Mouse (Mus musculus) heart, adult 11 months (tissue): ENCODE measurements around the gene Klhdc7a.
"Not testable (repeated sequence)": the region's sequence is repeated elsewhere in the genome, so short reads cannot be mapped to it uniquely, and the experiment has no call there.

Source experiments
- DNase-seq: peaks from one replicate; pipeline ENCODE4 v3.0.0; 2022

Klhdc7a gene

DNA sequence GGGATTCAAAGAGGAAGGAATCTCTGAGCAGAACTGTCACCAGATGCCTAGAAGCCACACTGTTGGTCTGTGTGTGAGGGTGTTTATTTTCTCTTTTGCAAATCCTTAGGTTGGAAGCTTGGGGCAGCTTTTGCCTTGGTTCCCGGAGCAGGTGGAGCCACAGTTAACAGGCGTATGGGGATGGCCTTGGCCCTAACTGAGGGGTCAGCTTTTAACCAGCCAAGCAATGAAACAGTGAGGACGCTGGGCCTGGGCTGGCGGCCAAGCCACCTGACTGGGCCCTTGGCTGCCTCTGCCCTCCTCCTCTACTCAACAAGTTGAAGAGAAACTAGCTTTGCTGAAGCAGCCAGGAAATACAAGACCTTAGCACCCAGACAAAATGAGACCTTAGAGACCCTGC is at the start of gene Klhdc7a:
Gene Klhdc7a, minus strand, starts transcription at position 105 of the 400 bp plus-strand sequence.
- DNase-seq = peak; percentile 98

DNA sequence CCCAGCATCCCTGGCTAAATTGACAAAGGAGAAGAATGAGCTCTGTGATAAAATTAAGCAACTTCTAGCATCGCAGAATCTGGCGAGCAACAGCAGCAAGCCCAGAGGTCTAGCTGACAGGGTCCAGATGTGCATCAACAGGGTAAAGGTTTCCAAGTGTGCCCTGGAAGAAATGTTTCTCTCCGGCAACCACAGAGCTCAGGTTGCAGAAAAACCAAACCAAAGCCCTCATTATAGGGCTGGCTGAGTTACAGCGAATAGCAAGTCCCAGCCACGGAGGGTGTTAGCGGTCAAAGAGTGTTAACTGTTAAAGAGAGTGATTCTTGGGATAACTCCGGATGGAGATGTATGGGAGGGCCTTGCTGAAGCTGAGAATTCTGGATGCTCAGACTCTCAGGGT is 48.1 kb upstream of the Klhdc7a start:
- DNase-seq = no peak

DNA sequence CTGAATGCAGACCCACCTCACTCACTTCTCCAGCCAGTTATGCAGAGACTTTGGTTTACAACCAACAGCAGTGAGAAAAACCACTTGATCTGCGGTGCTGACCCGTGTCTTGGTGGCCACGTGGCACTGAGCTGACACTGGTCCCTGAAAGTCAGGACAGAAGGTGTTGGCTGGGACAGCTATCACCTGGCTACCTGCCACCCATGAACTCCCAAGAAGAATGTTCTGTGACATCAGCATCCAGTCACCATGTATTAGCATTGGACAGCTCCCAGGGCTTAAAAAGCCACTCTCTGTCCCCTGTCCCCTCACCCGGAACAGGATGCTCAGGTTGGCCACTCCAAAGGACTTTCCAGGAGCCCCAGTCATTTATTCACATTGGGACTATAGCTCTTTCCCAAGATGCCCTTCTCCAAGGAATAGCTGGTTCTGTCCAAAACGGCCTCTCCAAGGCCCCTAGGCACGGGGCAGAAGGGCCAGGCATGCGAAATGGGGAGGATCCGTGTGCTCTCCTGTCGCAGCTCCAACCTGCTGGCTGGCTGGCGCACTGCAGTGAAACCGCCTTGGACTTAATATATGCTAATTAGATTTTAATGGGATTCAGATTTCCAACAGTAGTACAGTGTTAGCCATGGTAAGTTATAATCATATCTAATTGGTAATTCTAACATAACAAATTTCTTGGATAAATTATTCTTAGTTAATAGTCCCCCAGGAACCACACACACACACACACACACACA is 43.1 kb upstream of the Klhdc7a start:
- DNase-seq = no peak

DNA sequence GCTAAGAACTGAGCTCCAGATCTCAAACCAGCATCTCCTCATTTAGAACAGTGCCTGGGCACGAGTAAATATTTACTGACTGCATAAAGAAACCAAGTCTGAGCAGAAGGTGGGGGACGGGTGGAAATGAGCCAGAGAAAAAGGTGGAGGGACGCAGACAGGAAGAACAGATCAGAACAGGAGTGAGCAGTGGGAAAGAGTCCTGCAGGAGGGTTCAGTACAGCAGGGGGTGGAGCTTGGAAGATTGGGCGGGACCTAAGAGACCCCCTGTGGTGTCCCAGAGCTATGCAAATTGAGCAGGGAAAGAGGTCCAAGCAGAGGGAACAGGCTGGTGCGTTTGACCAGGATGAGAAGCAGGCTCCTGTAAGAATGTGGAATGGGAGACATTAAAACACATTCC is 37.1 kb upstream of the Klhdc7a start:
- DNase-seq = no peak

DNA sequence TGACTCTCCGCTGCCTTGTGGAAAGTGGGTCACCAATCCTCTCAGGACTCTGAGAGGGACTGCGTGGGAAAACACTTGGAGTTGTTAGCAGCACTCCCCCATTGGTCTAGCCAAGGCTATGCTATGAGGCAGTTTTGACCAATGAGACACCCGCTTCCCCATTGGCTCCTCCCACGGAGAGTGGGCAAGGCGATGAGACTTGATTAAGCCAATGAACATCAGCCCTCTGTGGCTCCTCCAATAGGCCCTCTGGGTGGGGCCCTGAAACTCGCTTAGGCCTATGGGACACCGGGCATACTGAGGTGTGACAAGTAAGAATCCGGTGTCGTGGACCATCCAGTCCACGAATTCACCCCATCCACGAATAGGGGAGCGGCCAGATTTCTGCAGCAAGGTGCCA is 36.3 kb upstream of the Klhdc7a start:
- no peak for DNase-seq

DNA sequence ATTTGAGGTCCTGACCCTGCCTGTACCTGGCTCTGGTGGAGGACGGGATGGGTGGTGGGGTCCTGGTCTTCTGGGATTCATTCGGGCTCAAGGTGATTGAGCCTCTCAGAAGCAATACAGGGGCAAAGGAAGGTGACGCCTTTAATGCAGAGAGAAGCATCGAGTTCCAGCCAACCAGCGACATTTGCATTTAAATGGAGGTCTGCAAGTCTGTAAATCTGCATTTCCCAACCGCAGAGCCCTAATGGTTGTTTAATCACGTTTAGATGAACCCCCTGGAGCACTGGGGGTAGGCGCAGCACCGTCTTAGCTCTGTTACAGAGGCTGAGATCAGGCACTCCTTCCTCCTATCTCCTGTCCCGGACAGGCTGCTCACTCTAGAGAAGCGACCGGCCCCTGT is 34.2 kb upstream of the Klhdc7a start:
- no peak for DNase-seq

DNA sequence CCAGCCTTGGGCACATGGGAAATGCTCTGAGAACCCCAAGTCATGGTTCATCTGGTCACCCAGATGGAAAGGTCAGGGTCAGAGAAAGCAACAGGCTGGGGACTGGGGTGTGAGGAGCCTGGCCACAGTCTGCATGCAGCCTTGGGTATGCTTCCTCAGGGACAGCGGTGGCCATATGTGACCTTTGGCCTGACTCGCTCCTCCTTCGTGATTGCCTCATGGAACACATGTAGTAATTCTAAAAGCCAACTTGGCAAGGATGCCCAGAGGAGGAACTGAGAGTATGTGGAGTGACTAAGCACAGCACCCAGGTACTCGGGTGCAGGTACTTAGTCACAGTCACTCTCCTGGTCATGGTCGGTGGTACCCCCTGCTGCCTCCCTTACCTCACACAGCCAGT is 33.1 kb upstream of the Klhdc7a start:
- DNase-seq = no peak

DNA sequence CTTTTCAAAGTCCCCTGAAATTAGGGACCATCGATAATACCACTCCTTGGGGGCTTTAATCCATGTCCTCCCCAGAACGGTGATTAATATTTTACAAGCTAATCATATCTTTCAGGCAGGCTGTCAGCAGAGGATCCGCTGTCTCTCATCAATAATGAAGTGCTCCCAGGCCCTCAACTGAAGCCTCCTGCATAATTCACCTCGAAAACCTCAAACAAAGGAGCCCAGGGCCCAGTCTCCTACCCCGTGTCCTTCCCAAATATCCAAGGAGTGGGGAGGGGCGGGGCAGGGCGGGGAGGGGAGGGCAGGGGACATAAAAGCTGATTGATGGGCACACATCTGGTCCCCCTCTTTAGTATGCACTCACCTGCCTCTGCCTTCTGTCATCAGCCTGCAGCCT is 31.2 kb upstream of the Klhdc7a start:
- no peak for DNase-seq

DNA sequence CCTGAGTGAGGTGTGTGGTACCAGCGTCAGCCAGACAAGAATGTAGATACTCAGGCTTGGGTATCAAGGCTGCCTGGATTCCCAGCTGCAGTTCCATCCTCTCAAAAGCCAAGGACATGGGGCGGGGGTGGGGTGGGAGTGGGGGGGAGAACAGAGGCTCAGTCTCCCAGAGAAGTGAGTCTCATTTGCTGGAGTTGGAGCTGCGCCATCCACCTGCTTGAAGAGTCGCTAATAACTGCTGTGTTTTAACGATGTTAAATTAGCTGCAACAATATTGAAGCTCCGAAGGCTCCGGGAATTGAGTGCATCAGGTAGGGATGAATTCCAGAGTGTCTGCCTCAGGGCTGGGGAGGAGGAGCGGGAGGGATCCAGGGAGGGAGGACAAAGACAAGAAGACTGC is 27.8 kb upstream of the Klhdc7a start:
- DNase-seq = no peak

DNA sequence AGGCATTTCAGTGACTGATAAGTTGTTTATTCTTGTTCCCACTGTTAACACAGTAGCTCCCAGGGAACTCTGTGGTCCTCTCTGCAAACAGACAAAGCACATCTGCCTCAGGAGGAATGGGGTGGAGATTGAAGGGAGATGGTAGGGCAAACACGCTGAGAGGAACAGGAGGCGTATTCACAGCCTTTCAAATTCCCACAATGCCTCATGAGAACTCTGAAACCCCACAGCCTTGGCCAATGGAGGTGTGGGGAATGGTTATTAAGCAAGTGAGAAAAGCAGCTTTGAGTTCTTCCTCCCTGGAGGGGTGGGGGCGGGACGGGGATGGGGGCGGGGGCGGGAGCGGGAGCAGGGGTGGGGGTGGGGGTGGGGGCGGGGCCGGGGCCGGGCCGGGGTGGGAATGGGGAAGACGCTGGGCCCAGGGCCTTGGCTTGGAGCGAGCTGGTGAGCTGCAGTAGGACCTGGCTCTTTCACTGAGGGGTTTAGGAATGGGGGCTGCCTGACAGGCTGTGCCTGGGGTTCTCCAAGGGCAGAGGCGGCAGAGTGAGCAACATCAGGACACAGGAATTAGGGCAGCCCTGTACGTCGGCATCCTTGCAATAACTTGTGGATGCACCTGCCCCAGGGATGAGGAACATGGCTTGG is 25.4 kb upstream of the Klhdc7a start:
- DNase-seq = no peak

DNA sequence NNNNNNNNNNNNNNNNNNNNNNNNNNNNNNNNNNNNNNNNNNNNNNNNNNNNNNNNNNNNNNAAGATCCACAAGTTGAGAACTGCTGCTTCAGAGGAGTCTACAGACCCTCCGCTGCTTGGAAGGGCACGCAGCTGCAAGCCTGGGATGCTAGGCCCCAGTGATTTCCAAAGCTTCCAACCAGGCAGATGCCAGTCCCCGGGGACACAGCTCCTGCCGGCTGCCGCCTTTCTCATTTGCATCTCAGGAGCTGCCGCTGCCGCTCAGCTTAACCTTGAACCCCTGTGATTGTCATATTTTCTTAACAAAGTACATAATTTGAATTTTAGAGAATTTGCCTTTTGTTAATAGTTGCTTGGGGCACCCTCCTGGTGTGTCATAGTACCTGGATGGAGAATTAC is 19.1 kb upstream of the Klhdc7a start:
- no peak for DNase-seq

DNA sequence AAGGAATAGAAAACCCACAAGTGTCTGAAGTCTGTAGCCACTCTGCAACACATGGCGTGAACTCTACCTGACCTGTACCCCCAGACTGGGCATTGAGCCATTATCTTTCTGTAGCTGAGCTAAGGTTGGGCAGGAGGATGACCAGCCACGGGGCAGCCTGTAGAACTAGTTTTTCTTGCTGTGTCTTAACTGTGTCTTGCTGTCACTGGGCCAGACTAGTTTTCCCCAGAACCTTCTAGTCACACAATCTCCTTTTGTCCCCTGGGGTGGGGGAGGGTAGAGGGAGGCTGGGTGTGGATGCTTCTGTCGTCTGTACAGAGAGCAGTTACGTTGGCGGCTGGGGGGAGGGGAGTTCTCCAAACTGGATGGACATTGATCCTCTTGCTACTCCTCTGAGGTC is 10.9 kb upstream of the Klhdc7a start:
- no peak for DNase-seq

DNA sequence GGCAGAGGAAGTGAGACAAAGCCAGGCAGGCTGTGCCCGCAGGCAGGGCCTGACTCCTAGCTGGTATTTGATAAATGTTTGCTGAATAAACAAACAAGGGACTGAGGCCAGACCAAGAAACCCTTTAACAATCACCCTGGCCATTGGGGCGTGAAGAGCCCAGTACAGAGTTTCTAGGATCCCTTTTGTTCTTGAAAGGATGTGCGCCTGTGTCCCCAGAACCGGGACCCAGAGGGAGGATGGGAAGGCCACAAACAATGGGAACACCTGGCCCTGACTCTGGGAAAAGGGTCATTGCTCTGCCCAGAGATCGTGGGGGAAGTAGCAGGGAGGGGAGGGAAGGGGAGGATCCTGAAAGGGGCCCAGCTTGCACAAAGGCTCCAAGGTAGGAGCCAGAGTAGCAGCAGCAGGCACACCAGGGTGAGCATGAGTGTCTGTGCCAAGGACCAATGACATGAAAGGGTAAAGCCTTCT is 9.5 kb upstream of the Klhdc7a start:
- DNase-seq = peak; percentile 70

DNA sequence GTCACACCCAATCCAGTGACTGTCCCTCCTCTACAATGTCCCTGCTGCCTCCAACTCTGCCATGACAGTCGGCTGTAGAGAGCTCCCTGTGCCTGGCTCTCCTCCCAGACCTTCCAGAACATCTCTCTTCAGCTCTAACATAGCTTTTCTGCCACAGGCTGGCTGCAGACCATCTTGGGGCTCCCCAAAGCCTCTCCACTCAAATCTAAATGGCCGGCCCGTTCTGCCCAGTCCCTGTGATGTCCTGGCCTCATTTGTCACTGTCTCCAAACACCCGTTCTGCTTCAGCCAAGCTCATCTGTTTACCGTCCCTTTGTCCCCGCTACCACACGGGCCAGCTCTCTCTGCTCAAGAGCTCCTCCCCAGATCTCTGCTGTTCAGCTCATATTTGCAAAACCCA is 6.7 kb upstream of the Klhdc7a start:
- peak; percentile 82 for DNase-seq

DNA sequence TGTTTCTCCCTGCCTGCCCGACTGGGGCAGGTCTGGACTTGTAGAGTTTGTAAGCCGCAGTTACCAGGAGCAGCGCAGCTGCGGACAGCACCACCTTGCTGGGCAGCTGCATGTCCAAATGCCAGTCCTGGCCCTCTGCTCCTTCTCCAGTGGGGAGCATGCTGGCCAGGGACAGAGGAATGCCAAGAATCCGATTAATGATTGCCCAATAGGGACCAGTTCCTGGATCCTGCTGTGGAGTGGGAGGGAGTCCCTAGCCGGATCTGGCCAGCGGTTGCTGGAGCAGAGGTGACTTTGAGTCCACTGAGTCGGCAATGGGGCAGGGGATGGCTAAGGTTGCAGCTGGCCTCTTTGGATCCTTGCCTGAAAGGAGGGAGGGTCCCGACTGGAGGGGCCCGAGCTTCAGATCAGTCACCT is 343 bp downstream of the Klhdc7a start:
- peak; percentile 97 for DNase-seq

DNA sequence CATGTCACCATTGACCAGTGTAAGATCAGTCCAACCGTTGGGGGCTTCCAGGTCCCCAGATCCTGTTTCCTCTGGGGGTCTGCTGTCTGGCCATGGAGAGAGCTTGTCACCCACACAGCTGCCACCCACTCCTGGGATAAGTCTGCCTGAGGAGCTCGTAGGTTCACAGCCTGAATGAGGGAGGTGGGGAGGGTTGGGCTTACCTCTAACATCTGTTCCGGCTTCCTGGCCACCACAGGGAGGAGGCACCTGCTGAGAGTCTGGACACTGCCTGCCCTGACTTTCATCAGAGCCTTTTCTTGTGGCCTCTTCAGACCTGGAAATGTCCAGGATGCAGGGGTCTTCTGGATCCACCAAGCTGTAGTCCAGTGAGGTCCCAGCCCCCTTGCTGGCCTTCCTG is 845 bp downstream of the Klhdc7a start:
- DNase-seq = no peak

DNA sequence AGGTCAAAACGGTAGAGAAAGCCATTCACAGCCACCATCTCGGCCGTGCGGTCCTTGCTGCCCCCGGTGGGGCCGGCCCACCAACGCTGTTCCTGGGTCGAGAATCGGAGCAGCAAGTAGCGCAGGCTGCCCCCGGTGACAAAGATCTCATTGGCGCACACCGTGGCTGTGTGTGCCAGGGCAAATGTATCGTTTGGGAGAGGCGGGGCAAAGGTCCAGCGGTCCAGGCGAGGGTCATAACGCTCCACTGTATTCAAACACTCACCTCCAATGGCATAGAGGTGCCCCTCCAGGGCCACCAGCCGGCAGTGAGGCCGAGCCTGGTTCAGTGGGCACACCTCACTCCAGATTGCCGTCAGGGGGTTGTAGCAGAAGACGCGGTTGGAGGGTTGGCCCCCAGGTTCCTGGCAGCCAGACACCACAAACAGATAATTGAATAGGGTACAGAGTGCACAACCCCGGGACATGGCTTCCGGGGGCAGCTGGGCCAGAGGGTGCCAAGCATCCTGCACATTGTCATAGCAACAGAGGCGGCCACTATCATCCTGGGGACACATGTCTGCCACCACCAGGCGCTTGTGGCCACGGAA is 2.1 kb downstream of the Klhdc7a start:
- peak; percentile 85 for DNase-seq

DNA sequence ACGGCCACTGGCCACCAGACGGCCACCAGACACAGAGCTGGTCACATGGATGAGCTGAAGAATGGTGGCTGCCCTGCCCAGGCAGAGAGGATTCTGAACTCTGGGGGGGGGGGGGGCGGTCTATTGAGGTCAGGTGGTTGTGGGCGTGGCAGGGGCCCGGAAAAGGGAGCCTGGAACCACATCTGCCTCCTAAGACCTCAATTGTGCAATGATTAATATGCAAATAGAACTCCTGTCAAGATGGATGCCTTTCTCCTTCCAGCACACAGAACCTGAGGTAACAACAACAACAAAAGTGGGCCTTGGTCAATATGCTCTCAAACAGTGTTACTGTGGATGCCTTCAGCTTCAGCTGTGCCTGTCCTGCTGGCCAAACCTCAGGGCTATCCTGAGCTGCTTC is 3.4 kb downstream of the Klhdc7a start:
- DNase-seq = peak; percentile 57

DNA sequence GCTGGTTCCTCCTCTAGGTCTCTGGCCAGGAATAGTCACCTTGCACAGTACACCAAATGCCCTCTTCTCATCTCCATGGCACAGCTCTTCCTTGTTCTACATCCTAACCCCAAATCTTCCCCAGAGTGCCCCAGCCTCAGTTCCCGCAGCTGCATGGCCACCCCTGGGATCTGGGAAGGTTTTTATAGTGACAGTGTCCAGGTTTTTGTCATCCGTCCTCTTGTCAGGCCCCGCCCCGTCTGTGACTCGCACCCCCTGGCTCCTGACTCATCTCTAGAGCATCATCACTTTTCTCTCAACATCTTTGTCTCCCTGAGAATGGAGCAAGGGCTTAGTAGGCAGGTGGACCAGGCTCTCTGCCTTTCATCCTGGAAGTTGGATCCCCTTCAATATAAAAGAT is 3.9 kb downstream of the Klhdc7a start:
- peak; percentile 84 for DNase-seq

DNA sequence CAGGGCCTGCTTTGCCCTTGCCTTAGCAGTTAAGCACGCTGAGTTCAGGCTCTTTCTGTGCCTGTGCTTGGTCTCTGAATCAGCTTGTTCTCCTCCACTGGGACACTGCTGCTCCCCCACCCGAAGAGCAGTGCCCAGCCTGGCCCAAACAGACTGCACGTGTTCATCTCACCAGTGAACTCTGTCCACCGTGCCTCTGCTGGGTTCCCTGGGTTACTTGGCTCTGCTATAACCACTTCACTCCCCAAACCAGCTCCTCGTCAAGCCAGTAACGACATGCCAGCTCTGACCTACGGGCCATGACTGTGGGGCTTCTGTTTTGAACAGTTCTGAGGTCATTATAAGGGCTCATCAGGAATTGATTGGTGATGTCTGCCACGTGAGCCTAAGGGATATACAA is 4.8 kb downstream of the Klhdc7a start:
- DNase-seq = peak; percentile 91

DNA sequence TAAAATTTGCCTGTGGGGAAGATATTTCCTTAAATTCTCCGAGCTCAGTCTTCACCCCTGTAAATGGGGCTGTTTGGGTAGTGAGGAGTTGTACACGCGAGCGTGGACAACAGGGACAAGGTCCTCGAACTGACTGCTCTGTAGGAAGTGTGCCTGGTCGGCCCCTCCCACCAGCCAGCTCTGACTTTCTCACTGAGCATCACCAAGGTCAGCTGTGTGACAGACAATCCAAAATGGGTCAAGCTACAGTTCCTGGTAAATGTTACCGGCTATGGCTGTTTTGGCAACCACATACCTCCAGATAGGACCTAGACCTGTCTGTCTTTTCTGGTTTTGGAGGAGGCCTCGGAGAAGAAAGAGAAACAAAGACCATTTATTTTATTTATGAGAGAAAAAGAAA is 6.0 kb downstream of the Klhdc7a start:
- peak; percentile 74 for DNase-seq

DNA sequence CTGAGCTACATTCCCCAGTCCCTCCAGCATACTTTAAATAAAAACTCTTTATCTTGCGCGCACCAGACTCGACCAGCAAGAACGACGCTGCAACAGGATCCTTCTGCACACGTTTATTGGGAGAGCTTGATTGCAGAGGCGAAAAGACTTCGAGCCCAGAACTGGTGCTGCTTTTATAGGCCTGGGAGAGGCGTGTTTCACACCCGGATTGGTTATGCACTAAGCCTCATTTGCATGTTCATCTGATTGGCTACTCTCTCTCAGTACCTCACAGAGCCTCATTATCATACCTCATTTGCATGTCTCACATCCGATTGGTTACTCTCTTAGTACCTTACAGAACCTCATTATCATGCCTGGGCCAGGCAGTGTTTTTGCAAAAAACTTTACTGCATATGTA is 6.5 kb downstream of the Klhdc7a start:
- DNase-seq = not testable (repeated sequence)

DNA sequence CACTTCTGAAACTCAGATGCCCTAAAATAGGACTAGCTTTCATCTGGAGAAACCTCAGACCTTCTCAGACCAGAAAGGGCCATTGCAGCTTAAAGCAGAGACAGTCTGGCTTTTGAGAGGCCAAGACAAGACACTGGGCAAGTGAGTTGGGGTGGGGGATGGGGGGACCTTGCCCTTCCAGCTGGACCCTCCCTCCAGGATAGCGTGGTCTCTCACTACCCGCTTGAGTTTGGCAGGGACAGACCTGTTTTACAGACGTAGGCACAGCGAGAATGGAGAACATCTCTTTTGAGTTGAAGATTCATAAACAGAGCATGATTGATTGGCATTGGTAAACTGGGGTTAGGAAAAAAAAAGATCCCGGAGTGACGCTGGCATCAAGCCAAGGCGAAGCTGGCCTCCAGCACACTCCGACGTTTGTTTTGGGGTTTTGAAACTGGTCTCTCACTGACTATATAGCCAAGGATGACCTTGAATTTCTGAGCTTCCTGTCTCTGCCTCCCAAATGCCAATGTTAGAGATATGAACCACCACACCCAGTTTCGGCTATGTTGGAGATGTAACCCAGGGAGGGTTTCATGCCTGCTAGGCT is 7.0 kb downstream of the Klhdc7a start:
- no peak for DNase-seq
